Mouse (Mus musculus) heart, adult 2 months (tissue): ENCODE measurements at regions not wholly inside any gene's neighbourhood (a gene's known extent, or its start where the extent isn't known, plus 50 kb on each side); places are given as distances from the start of the nearest gene placed in this dataset.
"Not testable (repeated sequence)": the region's sequence is repeated elsewhere in the genome, so short reads cannot be mapped to it uniquely, and the experiment has no call there.

ENCODE experiments used
- CTCF ChIP-seq: fragments of 200-600 bp; IDR thresholded peaks from 2 replicates; pipeline ENCODE4 v1.8.1; 2022; ENCODE audit warnings: antibody characterized with exemption, mild to moderate bottlenecking, moderate library complexity
- EP300 ChIP-seq: fragments of 200-500 bp; IDR thresholded peaks from 2 replicates; pipeline ENCODE4 v1.6.1; 2011; ENCODE audit warnings: low read depth, low read length, control low read depth; ENCODE audit not compliant: insufficient read depth
- POLR2A ChIP-seq: fragments of 200-500 bp; IDR thresholded peaks from 2 replicates; pipeline ENCODE4 v1.6.1; 2011; ENCODE audit warnings: mild to moderate bottlenecking, low read depth, low read length, control low read depth; ENCODE audit not compliant: insufficient read depth

- not testable (repeated sequence) for TF ChIP-seq EP300, POLR2A, CTCF
Observed at GRCm38 (mm10) chr6:16755044-16755443, 143.2 kb downstream of the Tfec start.
